Mouse (Mus musculus): ENCODE data around the gene Ppp2ca.
A peak's percentile ranks its signal among the peaks of the same experiment; 100 is the strongest.

Gene Ppp2ca

GRCm38 (mm10) chr11:52098398-52098946 lies at the start of gene Ppp2ca:
Gene Ppp2ca (plus strand): TSS chr11:52098681.
- DNase-seq, result peak; percentile 99

DNA sequence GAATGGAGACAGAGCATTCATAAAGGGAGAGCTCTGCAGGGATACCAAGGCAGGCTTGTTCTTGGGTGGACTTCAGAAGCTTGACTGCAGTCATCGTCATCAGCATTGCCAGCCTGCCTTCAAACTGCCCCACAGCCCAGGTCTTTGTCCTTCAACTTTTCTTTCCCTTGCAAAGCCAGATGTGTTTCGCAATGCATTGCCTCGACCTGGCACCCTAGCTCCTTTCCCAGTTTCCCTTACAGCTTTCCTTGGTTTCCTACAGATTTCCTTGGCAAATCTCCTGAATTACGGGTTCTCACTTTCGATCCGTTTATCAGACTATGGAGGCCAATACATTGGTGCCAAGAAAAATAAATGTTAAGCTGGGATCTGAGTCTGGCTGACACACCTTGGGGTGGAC lies 45.1 kb upstream of the Ppp2ca start:
- no peak for DNase-seq

DNA sequence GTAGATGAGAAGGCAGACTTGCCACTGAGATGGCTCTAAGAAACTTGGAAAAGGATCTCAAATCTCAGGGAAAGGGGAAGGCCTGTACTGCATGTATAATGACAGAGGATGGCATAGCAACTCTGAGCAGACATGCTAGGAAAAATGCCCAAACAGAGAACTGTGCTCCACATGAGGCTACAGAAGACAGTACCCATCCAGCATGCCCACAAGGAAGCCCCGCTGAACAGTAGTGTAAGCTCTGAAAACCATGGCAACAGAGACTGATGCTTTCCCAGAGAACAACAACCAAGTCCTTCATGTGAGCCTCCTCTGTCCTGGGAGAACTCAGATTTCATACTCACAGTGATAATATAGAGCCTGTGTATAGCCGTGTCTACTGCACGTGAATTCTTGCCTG lies 43.8 kb upstream of the Ppp2ca start:
- DNase-seq, result no peak

DNA sequence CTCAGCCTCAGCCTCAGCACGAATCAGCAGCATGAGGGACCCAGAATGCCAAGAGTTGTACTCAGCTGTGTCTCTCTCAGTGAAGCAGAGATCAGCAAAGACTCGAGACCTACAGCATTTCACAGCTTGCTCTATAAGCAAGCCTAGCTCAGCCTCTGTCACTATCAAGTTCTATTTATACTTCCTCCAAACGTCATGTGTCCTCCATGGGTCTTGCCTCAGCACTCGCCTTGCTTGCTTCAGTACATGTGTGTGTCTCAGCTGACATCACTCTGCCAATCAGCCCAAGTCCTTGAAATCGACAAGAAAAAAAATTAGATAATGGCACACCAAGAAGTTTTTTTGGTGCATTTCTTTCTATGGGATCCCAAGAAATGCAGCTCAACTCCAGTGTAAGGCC lies 42.3 kb upstream of the Ppp2ca start:
- DNase-seq, result no peak

DNA sequence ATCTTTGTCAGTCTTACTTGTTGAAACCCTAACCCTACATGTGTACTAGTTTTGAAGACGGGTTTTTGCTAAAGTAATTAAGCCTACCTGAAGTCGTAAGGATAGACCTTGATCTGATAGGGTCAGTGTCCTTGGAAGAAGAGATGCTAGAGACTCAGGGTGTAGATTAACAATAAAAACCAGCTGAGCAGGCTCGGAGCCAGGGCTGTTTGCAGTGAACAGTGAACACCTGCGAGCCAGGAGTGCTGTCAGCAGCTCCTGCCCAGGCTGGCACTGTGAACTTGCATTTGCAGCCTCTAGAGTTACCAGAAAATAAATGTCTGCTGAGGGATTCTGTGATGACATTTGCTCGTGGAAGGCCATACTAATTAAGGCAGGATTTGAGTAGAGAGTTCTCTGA lies 39.5 kb upstream of the Ppp2ca start:
- DNase-seq, result peak; percentile 30

DNA sequence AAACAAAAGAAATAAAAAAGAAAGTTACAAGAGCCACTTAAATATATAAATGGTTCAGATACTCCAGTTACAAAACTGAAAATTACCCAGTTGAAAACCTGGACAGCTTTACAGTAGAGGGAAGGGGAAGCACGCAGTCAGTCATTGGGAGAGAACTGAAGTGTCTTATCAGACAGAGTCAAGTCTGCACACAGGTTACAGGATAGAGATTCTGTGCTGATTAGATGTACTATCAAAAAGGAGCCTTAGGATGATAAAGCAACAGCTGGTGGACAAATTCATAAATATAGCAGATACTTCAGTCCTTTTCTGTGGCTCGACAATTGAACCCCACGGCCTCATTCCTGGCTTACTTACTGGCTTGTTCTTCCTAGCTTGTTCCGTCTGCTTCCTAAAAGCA lies 38.2 kb upstream of the Ppp2ca start:
- DNase-seq, result no peak

GRCm38 (mm10) chr11:52062406-52062805 lies 36.1 kb upstream of the Ppp2ca start:
- DNase-seq, result no peak

- DNase-seq, result no peak
Measured at GRCm38 (mm10) chr11:52064398-52064797, 34.1 kb upstream of the Ppp2ca start.

- DNase-seq, result no peak
Measured at GRCm38 (mm10) chr11:52065841-52066240, 32.6 kb upstream of the Ppp2ca start.

DNA sequence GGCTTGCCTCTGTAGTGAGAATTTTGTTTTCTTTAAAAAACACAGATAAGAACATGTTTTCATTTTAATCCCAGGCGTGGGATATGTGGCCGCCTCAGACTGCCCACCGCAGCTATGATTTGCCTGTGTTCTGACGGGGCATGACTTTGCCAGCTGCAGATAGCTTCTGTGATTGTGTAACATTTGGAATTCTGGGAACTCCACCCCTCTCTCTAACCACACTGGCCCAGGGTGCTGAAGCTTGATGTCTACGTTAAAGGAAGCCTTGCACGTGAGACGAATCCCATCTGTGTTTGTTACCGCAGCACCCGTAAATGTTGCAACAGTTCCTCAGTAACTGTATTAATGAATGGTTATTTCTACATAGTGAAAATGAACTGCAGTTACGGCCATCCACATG lies 26.7 kb upstream of the Ppp2ca start:
- DNase-seq, result no peak

- peak; percentile 40 for DNase-seq
Measured at GRCm38 (mm10) chr11:52073528-52074170, 24.8 kb upstream of the Ppp2ca start.

DNA sequence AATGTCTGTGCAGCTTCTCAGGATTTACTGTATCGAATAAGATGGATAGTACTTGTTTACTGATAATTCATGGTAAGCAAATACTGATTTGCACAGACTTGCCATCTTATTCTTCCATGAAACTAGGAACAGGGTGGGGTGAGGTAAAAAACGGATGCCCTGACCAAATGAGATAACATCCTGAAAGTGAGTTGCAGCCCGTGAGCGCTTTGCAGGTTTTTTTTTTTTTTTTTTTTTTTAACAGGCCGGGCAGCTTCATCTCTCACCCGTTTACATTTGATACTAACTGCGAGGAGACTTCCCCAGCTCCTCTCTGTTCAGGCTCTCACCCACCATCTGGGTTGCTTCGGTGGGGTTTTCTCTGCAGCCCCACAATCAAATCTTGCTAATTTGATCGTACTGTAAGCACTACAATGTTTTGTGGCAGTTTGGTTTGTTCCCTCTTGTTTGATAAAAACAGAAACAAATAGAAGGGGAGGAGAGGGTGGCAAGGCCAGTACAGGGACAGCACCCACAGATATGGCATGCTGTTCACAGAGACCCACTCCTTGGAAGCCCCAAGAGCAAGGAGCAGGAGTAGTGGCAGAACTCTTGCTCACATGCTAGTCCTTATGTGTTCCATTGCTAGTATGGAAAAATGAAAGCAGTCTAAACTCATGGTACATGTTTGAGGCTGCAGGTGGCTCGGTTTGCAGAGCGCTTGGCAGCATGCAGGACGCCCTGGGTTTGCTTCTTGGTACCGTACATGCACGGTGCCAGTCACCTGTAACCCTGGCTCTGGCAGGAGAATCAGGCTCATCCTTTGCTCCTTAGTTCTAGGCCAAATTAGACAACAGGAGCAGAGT lies 23.6 kb upstream of the Ppp2ca start:
- no peak for DNase-seq

DNA sequence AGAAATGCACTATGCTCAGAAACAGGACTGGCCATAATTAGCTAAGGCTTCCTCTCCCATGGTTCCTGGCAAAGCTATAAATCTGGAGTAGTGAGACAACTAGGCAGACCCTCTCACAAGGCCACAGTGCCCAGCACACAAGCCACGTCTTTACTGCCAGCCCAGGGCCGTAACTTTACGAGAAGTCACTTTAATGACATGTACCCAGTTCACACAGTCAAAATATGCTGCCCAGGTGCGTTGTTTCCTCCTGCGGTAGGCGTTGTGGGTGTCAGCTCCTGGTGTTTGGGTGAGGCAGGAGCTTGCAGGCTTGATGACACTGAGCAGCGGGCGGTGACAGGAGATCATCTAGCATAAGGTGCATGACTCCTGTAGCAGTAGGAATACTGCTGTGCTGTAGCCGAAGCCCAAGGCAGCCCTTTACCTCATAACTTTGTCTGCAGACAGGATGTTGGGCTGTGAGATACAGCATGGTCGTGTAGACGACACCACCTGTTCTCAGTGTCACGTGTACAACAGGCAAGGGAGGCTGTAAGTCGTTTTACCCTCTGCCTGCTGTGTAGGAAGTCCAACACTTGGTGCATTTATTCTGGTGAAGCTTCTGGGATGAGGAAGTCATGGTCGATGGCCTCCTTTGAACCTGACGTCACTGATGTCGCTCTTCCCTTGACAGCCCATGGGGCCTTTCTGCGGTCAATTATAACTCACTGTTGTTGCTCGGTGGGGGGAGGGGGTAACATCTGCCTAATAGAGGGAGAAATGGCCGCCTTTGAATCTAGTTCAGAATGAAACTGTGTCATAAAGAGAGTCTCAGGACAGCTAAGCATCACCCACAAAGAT lies 22.5 kb upstream of the Ppp2ca start:
- DNase-seq, result no peak

DNA sequence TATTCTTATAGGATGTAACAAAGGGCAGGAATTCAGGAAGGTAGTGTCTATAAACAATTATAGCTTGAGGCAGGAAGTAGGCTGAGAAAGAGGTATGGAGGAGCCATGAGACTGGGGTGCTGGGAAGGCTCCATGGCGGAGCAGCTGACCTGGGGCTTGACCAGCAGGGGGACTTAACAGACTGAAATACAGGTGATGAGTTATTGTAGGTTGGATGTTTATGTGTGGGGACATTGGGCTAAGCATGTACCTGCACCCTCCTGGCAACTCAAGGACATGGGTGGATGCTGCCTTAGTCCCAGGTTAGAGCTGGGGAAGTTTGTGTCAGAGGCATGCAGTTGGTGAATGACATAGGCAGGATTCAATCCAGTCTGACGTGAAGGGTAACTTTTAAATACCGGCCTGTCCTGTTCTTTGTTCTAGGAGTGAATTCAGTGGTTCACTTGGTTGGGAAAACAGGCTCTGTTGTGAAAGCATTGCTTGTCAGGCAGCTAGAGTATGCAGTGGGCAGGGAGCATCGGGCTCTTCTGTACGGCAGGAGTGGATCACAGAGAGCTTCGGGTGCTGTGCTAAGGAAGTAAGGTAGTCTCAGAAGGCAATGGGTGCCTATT lies 21.6 kb upstream of the Ppp2ca start:
- no peak for DNase-seq

- DNase-seq, result peak; percentile 46
Measured at GRCm38 (mm10) chr11:52077939-52078338, 20.5 kb upstream of the Ppp2ca start.

DNA sequence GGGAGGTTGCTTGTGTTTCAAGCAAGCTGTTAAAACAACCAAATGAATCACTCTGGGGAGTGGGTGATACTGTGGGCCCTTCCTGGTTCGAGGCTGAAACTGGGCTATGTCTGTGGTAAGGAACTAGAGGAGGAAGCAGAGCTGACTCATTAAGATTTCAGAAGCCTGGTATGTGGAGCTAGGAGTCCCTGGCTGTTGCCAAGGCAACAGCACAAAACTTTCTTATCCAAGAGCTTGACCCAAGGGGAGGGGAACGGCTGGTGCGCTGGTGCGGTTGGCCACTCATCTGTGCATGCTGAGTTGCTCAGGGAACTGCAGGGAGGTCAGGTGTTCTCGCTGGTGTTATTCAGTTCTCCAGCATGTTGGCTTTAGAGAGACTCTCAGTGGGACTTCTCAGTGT lies 18.5 kb upstream of the Ppp2ca start:
- DNase-seq, result peak; percentile 33

- no peak for DNase-seq
Measured at GRCm38 (mm10) chr11:52080656-52081055, 17.8 kb upstream of the Ppp2ca start.

GRCm38 (mm10) chr11:52085857-52086203 lies 12.7 kb upstream of the Ppp2ca start:
- no peak for DNase-seq

DNA sequence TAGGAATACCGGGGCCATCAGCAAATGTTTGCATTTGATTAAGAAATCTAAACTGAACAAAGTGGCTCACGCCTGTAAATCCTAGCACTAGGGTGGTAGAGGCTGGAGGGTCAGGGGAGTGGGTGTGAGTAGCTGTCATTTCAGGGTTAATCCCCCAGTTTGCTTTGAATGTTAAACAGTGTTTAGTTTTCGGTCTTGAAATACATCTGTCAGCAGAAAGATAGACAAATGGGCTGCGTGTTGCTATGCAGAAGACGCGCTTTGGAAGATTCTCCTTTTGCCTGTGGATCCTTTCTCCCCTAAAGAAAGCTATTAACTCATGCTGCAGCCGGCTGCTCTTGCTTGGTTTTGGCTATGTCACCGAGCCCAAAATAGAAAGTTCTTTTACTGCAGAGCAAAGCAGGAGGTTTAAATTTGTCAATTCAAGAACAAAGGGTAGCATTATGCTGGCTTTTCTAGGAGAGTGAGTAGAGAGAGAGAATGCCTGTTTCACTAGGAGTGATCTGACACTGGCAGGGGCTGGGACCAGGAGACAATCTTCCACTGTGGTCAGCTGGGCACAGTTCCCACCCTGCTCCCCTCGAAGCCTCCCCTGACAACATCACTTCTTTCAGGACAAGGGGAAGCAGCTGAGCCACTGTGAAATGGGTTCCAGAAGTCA lies 12.1 kb upstream of the Ppp2ca start:
- DNase-seq, result no peak

DNA sequence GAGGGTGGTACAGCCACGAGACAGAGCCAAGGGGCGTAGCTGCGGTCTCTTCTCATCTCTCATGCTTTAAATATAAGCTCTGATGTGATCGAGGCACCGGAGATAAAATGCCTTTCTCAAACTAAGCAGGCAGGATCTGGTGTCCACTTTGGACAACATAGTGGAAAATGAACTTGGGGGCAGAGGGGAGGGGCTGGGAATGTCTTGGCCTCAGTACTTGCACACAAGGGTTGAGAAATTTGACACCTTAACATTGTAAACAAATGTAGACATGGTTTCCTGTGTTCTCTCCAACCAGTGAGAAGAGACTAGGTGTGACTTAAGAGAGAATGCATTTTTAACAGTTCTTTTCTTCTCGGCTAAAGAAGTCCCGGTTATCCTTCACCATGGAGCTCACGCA lies 9.2 kb upstream of the Ppp2ca start:
- no peak for DNase-seq

DNA sequence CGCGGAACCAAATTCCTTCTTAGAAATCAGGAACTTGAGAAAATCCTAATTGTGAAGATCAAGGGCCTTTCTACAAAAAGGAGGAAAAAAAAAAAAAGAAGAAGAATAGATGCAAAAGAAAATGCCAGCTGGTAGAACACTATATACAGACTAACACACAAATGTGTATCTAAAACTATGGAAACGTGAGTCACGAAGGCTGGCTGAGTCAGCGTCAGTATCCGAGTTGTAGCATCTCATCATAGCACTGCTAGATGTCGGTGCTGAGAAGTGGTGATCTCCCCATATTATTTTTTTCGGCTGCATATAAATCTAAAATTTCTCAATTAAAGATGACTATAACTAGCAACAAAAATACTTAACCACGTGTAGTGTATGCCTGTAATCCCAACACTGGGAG lies 7.2 kb upstream of the Ppp2ca start:
- no peak for DNase-seq

- DNase-seq, result no peak
Measured at GRCm38 (mm10) chr11:52094568-52094967, 3.9 kb upstream of the Ppp2ca start.
